Mouse (Mus musculus) neural tube, embryonic 11.5 days (tissue): Measurements from ENCODE around the gene Atg16l2. TPM values are rescaled to one million over a fixed set of nuclear protein-coding genes. Genes with fewer than 3 reads are reported as not detected.
A peak's percentile ranks its signal among the peaks of the same experiment; 100 is the strongest.

Experiments
- ATAC-seq: fragments of 200-750 bp; cut with Nextera tagmentation; 2 replicates; pipeline ENCODE4 v1.8.0; 2017; ENCODE audit warnings: moderate number of reproducible peaks, mild to moderate bottlenecking, moderate TSS enrichment, moderate library complexity; ENCODE audit not compliant: insufficient read depth, low FRiP score, low TSS enrichment
- DNase-seq: peaks from one replicate; pipeline ENCODE4 v3.0.0-alpha.2; 2015; ENCODE audit warnings: low spot score
- H3K27ac ChIP-seq: fragments of 300-500 bp; sonication (generic); 2 replicates; pipeline ENCODE4 v1.5.1; 2014; ENCODE audit warnings: low read depth, mild to moderate bottlenecking, low read length
- H3K27me3 ChIP-seq: fragments of 300-500 bp; sonication (generic); 2 replicates; pipeline ENCODE4 v1.6.1; 2014; ENCODE audit warnings: mild to moderate bottlenecking, low read length, mixed read lengths; ENCODE audit not compliant: control insufficient read depth, insufficient read depth
- H3K36me3 ChIP-seq: fragments of 300-500 bp; sonication (generic); 2 replicates; pipeline ENCODE4 v1.6.1; 2014; ENCODE audit warnings: mild to moderate bottlenecking, low read length, moderate library complexity, mixed read lengths; ENCODE audit not compliant: control insufficient read depth, insufficient read depth
- H3K4me1 ChIP-seq: fragments of 300-500 bp; sonication (generic); 2 replicates; pipeline ENCODE4 v1.6.1; 2014; ENCODE audit warnings: low read length, mixed read lengths; ENCODE audit not compliant: control insufficient read depth, insufficient read depth
- H3K4me2 ChIP-seq: fragments of 300-500 bp; sonication (generic); 2 replicates; pipeline ENCODE4 v1.6.1; 2014; ENCODE audit warnings: low read depth, mild to moderate bottlenecking, moderate library complexity
- H3K4me3 ChIP-seq: fragments of 300-500 bp; sonication (generic); 2 replicates; pipeline ENCODE4 v1.5.1; 2014; ENCODE audit warnings: low read depth, low read length
- H3K9ac ChIP-seq: fragments of 300-500 bp; sonication (generic); 2 replicates; pipeline ENCODE4 v1.6.1; 2014; ENCODE audit warnings: mild to moderate bottlenecking, low read length
- H3K9me3 ChIP-seq: fragments of 300-500 bp; sonication (generic); 2 replicates; pipeline ENCODE4 v1.6.1; 2016; ENCODE audit warnings: low read length; ENCODE audit not compliant: control insufficient read depth
- WGBS: fragments of 180-500 bp; shearing (Covaris S2); extraction: QIAGEN DNeasy Blood & Tissue Kit; methylation state at CpG from one replicate; pipeline ENCODE4 v1.1.7; 2014; 5-methylcytosine and 5-hydroxymethylcytosine counted together
- polyA plus RNA-seq: library from polyadenylated mRNA; unstranded; fragments of >200 nt; fragmentation: Nextera tagmentation; extraction: Ambion mirVana; gene quantifications from 2 replicates; pipeline ENCODE4 v1.2.1, GENCODE M21; 2014

Gene Atg16l2
- polyA plus RNA-seq, 1 experiment from 2014 or later = 9.5 TPM

DNA sequence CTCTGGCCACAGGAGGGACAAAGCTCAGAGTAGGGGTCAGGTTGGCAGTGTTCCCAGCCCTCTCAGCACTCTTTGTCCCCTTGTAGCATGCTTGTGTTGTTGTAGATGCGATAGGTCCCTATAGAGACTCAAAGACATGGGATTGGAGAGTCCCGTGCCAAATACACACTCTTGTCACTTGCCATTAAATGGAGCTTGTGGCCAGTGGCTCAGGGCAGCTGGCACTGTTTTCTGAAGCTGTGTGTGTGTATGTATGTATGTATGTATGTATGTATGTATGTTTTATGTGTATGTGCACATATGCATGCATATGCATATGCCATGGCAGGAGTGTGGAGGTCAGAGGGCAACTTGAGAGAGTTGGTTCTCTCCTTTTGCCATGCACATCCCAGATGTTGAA, 25.7 kb upstream of the Atg16l2 start:
- Histone ChIP-seq H3K27ac (no peak overlapping the region), H3K27me3 (no peaks in the 10 kb centered on the region), H3K4me2 (no peak overlapping the region), H3K9ac (no peak overlapping the region), H3K4me1 (no peaks in the 10 kb centered on the region), H3K4me3 (no peak overlapping the region), H3K9me3 (no peaks in the 10 kb centered on the region), H3K36me3 (no peaks in the 10 kb centered on the region)
- no peak for ATAC-seq
- 89% methylated on average over 2 of the region's 2 CpGs for WGBS
- no peak for DNase-seq

DNA sequence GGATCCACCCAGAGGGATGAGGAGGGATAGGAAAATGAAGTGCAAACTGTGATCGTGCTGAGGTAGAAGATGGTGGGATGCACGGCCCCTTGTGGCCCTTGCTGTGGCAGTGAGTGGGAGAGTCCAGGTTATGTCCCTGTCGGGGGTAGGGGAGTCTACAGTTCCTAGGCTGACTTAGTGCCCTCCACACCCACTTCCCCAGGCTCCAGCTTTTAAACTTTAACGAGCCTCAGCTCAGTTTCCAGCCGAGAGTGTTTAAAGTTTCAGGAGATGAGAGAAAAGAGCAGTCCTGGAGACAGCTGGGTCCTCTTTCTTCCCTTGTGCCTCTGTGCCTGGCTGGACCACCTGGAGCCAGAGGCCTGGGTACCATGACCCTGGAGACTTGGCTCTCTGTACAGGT, 25.2 kb upstream of the Atg16l2 start:
- Histone ChIP-seq H3K27me3 (0 out of 2 replicates have a peak, but pooled peaks cover 2% of the 10 kb centered on the region), H3K9ac (no peak overlapping the region), H3K4me3 (no peak overlapping the region), H3K4me2 (no peak overlapping the region), H3K9me3 (no peaks in the 10 kb centered on the region), H3K4me1 (no peaks in the 10 kb centered on the region), H3K36me3 (no peaks in the 10 kb centered on the region), H3K27ac (no peak overlapping the region)
- ATAC-seq = no peak
- DNase-seq = no peak
- 62% methylated on average over 5 of the region's 5 CpGs for WGBS

- Histone ChIP-seq H3K27ac (no peak overlapping the region), H3K4me1 (no peaks in the 10 kb centered on the region; the same call in 1 of the 2 replicates), H3K27me3 (peaks cover 7% of the 10 kb centered on the region; the same call in 1 of the 2 replicates), H3K4me2 (no peak overlapping the region), H3K4me3 (no peak overlapping the region), H3K9me3 (no peaks in the 10 kb centered on the region), H3K9ac (no peak overlapping the region), H3K36me3 (no peaks in the 10 kb centered on the region)
- ATAC-seq = no peak
- no peak for DNase-seq
- 82% methylated on average over 5 of the region's 5 CpGs for WGBS
Measured at GRCm38 (mm10) chr7:101326006-101326405, 24.0 kb upstream of the Atg16l2 start.

DNA sequence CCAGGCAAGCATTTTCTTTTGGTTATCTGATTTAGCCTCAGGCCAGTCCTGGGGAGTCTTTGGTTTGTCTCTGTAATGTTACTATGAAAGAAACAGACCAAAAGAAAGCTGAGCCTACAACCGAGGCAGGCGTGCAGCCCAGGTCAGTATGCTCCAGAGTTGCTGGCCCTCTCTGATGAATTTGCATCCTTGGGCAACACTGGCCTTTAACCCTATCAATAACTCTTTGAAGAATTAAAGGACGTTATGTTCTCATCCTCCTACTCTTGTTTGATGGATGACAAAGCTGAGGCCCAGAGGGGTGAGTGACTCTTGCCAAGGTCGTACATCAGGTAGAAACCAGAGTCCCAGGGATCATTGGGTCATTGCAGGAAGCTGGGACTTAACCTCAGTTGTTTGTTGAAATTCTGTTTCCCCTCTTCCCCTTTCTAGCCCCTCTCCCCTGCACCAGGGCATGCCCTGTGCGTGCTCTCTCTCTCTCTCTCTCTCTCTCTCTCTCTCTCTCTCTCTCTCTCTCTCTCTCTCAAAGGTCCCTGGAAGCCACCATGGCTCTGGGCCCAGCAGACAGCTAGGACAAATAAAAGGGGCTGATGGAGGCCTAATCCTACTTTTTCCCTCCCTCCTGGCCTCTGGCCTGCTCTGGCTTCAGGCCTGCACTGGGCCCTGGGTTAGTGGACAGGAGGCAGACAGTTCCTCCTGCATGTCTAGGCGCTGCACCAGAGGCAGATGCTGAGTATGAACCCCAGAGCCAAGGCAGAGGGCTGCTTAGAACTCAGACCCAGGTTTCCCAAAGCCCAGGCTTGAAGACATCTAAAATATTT, 22.3 kb upstream of the Atg16l2 start:
- Histone ChIP-seq H3K4me2 (no peak overlapping the region), H3K4me3 (no peak overlapping the region), H3K9me3 (no peaks in the 10 kb centered on the region), H3K27ac (no peak overlapping the region), H3K36me3 (no peaks in the 10 kb centered on the region), H3K27me3 (peaks cover 12% of the 10 kb centered on the region; the same call in 1 of the 2 replicates), H3K9ac (no peak overlapping the region), H3K4me1 (peaks cover 4% of the 10 kb centered on the region; the same call in 1 of the 2 replicates)
- DNase-seq = no peak
- ATAC-seq = no peak
- WGBS = 66% methylated on average over 6 of the region's 6 CpGs

DNA sequence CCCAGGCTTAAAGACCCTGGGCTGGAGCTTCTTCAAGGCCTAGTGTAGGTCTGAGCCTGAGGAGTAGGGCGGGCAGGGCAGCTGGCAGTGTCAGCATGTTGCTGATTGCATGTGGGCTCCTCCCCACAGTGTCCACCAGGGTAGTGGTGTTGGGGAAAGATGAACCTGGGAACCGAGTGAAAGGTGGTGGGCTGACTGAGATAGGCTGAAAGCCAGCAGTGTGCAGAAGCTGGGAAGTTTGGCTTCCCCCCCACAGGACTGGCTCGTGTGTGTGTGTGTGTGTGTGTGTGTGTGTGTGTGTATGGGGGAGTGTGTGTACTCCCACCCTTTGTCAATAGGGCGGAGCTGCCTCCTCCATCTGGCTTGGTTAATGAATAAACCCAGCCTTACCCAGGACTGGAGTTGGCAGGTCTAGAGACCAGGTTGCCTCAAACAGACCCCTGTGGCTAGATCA, 21.1 kb upstream of the Atg16l2 start:
- peaks cover 12% of the 10 kb centered on the region; the same call in 1 of the 2 replicates for H3K27me3 ChIP-seq
- H3K9me3 ChIP-seq = no peaks in the 10 kb centered on the region
- no peak overlapping the region for H3K4me3 ChIP-seq
- 60% methylated on average over 3 of the region's 4 CpGs for WGBS
- ATAC-seq (no peak), DNase-seq (no peak)
- no peak overlapping the region for H3K27ac ChIP-seq
- no peak overlapping the region for H3K9ac ChIP-seq
- H3K4me1 ChIP-seq = peaks cover 4% of the 10 kb centered on the region; the same call in 1 of the 2 replicates
- no peak overlapping the region for H3K4me2 ChIP-seq
- no peaks in the 10 kb centered on the region for H3K36me3 ChIP-seq

- H3K4me3 ChIP-seq = peak overlapping the region; percentile 83
- WGBS = under 1% methylated on average over 43 of the region's 61 CpGs
- peaks cover 4% of the 10 kb centered on the region; the same call in 1 of the 2 replicates for H3K4me1 ChIP-seq
- DNase-seq = peak; percentile 59
- peak overlapping the region; percentile 98 for H3K4me2 ChIP-seq
- H3K9me3 ChIP-seq = no peaks in the 10 kb centered on the region
- peak overlapping the region; percentile 68 for H3K9ac ChIP-seq
- H3K27ac ChIP-seq = no peak overlapping the region
- H3K27me3 ChIP-seq = peaks cover 12% of the 10 kb centered on the region; the same call in 1 of the 2 replicates
- peak; percentile 73 for ATAC-seq
- no peaks in the 10 kb centered on the region for H3K36me3 ChIP-seq
Measured at GRCm38 (mm10) chr7:101321218-101321827, 19.3 kb upstream of the Atg16l2 start.

DNA sequence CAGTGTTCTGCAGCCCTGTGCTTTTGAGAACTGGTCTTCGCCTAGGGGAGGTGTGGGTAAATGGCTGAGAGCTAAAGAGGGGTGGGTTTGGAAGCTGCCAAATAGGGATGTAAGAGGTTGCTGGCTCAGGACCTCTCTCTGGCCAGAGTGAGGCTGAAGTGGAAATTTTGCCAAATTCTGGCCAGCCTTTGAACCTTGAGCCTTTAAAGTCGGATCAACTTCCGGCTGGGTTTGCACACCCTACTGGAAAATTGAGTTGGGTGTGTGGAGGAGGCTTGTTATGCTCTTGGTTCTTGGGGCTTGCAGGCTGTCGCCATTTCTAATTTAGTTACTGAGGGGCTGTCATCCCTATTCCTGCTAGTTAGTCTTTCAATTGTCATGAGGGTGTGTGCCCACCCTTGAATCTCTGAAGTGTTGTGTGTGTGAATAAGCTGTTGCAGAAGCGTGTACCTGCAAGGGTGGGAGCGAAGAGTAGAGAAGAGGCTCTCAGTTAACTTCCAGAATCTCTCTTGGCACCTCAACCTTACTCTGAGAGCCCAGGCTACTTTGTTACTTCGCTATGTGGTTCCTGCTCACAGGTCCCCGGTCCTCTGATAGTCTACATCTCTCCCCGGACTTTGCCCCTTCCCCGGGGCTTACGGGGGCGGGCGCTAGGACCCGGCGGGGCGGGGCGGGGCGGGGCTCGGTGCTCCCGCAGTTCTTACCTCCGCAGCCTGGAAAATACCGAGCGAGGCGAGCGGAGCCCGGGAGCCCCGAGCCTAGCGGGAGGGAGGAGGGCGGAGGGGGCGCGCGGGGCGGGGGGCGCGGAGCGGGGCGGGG, 18.6 kb upstream of the Atg16l2 start:
- no peak overlapping the region for H3K27ac ChIP-seq

DNA sequence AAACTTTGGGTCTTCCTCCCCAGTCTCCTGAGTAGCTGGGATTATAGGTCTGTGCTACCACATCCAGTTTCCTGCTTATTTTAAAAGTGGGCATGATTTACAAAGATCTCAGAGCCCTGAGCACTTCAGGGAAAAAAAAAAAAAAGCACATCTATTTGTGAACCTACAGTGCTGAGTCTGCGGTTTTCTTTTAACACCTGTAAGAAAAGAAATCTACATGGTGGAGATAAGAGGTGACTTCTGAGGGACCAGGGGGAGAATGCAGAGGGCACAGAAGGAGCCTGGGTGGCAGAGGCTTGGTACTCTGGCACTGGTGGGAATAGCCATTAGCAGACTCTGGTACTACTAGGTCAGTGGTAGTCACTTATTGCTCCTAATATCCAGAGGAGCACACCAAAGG, 17.7 kb upstream of the Atg16l2 start:
- ATAC-seq (no peak), DNase-seq (no peak)
- Histone ChIP-seq H3K4me1 (peaks cover 4% of the 10 kb centered on the region; the same call in 1 of the 2 replicates), H3K4me2 (no peak overlapping the region), H3K27me3 (peaks cover 12% of the 10 kb centered on the region; the same call in 1 of the 2 replicates), H3K4me3 (no peak overlapping the region), H3K36me3 (no peaks in the 10 kb centered on the region), H3K9me3 (no peaks in the 10 kb centered on the region), H3K27ac (no peak overlapping the region), H3K9ac (no peak overlapping the region)
- WGBS = 93% methylated on average over 1 of the region's 1 CpGs

More for the DNA sequence above, 18.6 kb upstream of the Atg16l2 start:
- peak; percentile 59 for DNase-seq
- H3K9me3 ChIP-seq = no peaks in the 10 kb centered on the region
- H3K4me3 ChIP-seq = peak overlapping the region; percentile 83
- peaks cover 4% of the 10 kb centered on the region; the same call in 1 of the 2 replicates for H3K4me1 ChIP-seq
- peak overlapping the region; percentile 98 for H3K4me2 ChIP-seq
- H3K36me3 ChIP-seq = no peaks in the 10 kb centered on the region
- 7% methylated on average over 24 of the region's 37 CpGs for WGBS
- H3K27me3 ChIP-seq = peaks cover 12% of the 10 kb centered on the region; the same call in 1 of the 2 replicates
- peak overlapping the region; percentile 68 for H3K9ac ChIP-seq
- ATAC-seq = peak; percentile 78
